Mouse (Mus musculus): Measurements from ENCODE around the gene Lig4. TPM values are rescaled to one million over a fixed set of nuclear protein-coding genes. Genes with fewer than 3 reads are reported as not detected.

Gene Lig4
- 1.5 TPM for polyA plus RNA-seq (2017; shearing (Covaris generic))

DNA sequence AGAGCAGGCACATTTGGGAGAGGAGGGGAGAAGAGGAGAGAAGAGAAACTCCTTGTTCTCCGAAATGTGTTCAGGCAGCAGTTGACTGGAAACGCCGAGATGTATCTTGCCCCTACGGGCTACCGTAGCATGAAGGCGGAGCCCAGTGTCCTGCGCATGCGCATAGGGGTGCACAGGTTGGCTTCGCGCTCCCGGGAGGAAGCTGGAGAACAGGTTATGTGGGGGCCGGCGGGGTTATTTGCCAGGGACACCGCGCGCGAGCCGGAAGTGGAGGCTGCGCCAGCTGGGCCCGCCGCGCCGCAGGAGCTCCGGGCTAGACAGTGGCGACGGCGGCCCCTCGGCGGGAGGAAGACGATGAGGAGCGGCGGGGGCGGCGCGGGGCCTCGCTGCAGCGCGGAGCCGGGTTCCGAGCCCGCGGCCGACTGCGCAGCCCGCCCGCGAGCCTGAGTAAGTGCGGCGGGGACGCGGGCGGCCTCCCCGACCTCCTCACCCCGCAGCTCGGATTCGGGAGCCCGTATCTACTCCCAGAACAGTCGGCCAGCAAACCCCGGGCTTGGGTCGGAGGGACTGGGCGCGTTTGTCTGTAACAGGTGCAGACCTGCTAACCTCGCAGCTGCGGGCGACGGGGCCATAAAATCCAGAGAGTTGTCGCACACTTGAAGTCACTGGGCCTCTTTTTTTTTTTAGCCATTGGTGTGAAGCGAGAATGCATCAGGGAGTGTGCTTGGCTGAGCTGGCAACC is at the start of gene Lig4, which contains the start of gene Abhd13:
Gene Lig4, minus strand, starts transcription at position 114 of the 742 bp plus-strand sequence.
Gene Abhd13, plus strand, starts transcription at position 135 of the 742 bp plus-strand sequence.

DNA sequence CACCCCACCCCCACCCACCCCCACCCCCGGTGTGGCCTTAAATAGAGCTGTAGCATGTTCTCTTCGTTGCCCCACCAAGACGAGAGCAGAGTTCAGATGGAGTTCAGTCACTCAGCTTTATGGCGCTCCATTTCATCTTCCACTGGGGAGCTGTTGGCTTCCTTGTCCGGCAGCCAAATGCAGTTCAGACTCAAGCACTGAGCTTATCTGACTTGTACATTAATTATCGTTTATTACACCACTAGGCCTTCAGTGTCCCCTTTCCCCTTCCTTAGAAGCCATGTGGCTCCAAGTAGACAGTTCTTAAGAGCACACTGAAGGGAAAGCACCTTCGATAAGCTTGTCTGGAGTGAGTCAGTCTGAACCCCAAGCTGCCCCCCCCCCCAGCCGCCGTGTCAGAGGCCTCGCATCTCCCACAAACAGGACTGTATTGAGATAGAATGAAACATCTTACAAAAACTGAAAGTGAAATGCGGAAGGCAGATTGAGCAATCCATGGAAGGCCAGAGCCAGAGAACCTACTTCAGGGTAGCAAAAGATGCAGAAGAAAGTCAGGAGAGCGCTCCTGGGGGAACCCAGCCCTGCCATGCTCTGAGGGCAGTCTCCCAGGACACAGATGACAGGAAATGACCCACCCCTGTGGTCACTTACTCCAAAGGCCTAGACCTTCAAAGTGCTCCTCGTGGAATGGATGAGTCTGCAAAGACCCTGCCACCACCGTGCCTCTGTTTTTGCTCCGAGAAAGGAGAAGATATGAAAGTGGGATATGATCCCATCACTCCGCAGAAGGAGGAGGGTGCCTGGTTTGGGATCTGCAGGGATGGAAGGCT is 28.9 kb upstream of the Lig4 start, which contains the start of gene Tnfsf13b:
Gene Tnfsf13b, plus strand, starts transcription at position 312 of the 830 bp plus-strand sequence.

Other genes with a start within 250 kb of the Lig4 start
- not detected for gene Fam155a, start 206.5 kb downstream of the Lig4 start, polyA plus RNA-seq (2017; shearing (Covaris generic))
- gene Gm10217, start 113.4 kb downstream of the Lig4 start, polyA plus RNA-seq (2017; shearing (Covaris generic)) = not detected
- 16.5 TPM for gene Abhd13, start within 50 bp of the Lig4 start, polyA plus RNA-seq (2017; shearing (Covaris generic))
- not detected for gene Tnfsf13b, start 28.8 kb upstream of the Lig4 start, polyA plus RNA-seq (2017; shearing (Covaris generic))
- gene Myo16, start 176.2 kb upstream of the Lig4 start, polyA plus RNA-seq (2017; shearing (Covaris generic)) = not detected